Mouse (Mus musculus) kidney, adult 2 months (tissue): Measurements from ENCODE around the gene Zfp335.

Experiments used
- CTCF ChIP-seq: fragments of 200-500 bp; conservative IDR thresholded peaks from 2 replicates; pipeline ENCODE4 v1.5.1; 2011; ENCODE audit warnings: low read depth, mild to moderate bottlenecking, control low read depth, low read length, moderate library complexity, mixed read lengths; ENCODE audit not compliant: insufficient read depth, insufficient read length
- POLR2A ChIP-seq: fragments of 200-500 bp; IDR thresholded peaks from one replicate; pipeline ENCODE4 v1.6.1; 2011; ENCODE audit warnings: low read depth, low read length, control low read depth

GRCm38 (mm10) chr2:164957548-164958315 lies 46.2 kb upstream of the Zfp335 start:
- no peak for TF ChIP-seq CTCF
- no peak for TF ChIP-seq POLR2A
